Mouse (Mus musculus) adrenal gland, postnatal 4 days (tissue): ENCODE measurements at regions not wholly inside any gene's neighbourhood (a gene's known extent, or its start where the extent isn't known, plus 50 kb on each side); places are given as distances from the start of the nearest gene placed in this dataset.

Experiments
- DNase-seq, 2 experiments: peaks; one replicate each; pipeline ENCODE4 v3.0.0; 2021 to 2022; ENCODE audit warnings: low spot score in 2 of 2, mixed read lengths in 2 of 2

DNA sequence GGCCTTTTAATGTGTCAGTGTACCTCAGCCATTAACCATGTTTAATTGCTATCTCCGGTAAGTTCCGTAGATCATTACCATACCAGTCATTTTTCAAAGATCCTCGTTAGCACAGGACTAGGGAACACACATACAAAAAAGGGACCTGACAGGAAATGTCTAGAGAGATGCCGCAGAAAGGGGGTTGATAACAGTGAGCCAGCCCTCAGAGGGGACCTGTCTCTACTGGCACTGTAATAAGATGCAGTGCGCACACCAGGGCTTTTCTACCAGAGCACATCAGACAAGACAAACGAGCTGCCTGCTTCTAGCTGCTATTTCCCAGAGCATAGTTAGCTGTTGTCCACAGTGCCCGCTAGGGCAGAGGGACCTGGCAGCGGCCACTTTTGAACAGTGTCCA is 199.1 kb downstream of the Sox11 start:
- DNase-seq = no peak

- DNase-seq = no peak
Observed at GRCm38 (mm10) chr12:27140335-27140702, 202.1 kb downstream of the Sox11 start.

- DNase-seq = no peak
Observed at GRCm38 (mm10) chr12:27139683-27140334, 202.6 kb downstream of the Sox11 start.

DNA sequence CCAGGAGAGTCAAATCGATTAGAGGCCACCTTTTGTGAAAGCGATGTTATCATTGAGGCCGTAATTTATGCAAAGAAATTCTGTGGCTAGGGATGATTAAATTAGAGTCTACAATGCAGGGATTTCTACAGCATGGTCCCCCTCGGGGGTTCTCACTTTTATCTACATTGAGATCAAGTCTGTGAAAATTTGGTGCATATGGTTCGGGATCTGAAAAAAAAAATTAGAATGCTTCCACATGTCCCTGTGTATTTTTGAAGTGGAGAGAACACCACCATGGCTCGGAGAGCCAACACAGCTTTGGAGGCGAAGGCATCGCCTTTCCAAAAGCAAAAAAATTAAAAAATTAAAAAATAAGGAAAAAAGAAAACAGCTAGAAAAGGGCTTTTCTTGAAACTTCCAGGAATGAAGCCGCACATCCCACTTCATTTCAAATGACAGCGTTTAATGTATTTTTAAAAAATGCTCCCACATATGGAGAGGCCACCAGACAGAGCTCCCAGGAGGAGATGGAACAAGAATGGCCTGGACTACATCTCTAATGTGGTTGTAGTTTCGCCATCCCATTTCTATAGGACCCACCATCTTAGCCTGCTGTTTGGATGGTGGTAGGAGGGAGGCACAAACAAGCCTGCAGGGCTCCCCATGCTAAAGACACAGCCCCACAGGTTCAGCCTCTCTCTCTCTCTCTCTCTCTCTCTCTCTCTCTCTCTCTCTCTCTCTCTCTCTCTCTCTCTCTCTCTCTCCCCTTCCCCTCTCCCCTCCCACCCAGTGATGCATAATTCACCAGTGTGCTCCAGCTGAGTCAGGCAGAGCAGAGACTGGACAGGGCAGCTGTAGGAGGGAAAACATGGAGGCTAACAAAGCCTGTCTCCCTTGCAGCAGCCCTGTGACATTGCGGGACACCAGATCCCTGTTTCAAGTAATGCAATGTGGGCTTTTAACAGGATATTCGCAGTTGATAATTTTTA is 203.4 kb downstream of the Sox11 start:
- no peak for DNase-seq

DNA sequence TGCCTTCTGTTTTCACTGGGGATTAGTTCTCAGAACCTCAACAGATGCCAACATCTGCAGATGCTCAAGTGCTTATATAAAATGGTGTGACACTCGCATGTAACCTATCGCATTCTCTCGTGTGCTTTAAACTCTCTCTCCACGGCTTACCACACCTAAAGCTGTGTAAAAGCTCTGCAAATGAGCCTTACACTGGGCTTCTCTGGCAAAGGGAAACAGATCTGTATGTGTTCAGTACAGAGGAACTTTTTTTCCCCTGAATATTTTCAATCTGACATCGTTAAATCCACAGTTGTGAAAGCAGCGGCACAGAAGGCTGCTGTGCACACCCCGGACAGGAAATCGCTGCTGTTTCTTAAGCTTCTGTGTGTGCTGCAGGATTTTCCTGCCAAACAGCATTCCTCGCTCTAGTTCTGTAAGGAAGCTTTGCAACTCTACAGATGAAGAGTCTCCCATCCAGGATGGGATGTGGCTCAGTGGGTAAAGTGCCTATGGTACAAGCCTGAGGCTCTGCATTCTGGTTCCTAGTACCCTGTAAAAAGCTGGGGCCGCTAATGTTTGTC is 206.3 kb downstream of the Sox11 start:
- DNase-seq = no peak

DNA sequence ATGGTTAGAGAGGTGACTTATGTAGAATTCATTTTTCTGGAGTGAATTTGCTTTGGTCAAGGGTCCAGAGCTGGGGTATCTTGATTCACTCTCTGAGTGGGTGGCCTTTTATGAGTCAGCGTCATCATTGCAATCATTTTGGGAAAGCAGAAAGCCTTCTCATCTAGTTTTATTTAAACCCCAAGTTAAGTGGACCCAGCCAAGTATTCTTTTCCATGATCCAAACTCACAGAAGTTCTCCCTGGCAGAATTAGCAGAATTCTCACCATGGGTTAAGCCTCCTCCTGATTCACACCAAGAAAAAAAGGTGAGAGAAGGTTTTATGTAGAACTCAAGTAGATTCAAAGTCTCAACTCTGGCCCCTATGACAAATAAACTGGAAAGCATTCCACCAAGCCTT is 211.8 kb downstream of the Sox11 start:
- no peak for DNase-seq

GRCm38 (mm10) chr12:27127054-27127605 is 215.2 kb downstream of the Sox11 start:
- no peak for DNase-seq

DNA sequence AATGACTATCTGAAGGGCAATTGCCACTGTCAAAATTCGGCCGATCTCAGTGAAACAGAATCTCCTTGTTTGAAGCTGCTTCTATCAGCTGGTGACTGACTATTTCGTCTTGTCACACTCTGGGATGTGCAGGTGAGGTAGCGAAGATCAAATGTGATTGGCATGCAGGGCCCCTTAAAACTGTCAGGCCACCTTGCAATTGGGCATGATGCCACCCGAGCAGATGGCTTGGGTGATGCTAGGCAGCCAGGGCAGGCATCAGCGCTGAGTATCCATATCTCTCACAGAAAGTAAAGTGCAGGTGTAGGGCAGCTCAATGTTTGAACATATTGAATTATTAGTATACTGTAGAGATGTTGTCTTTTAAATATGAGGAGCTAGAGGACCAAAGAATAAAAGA is 223.8 kb downstream of the Sox11 start:
- DNase-seq = no peak

DNA sequence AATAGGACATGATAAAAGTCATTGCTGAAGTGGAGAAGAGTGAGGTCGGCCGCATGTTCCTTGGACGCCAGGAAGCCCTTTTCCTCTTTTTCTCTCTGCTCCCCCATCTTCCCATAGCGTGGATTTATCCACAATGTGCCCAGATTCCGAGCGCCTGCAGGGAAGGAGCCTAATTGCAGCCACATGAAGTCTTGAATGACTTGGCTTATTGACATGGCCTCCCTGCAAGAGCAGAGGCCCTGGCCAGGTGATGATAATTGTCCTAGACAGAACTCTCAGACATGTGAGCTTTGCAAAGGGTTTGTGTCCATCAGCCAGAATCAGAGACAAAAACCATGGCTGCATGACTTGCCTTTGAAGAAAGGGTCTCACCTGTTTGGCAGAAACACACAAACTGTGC is 227.0 kb downstream of the Sox11 start:
- DNase-seq = no peak

GRCm38 (mm10) chr12:27104925-27105571 is 237.3 kb downstream of the Sox11 start:
- no peak for DNase-seq

- DNase-seq = no peak
Observed at GRCm38 (mm10) chr12:27102996-27103395, 239.4 kb downstream of the Sox11 start.

GRCm38 (mm10) chr12:27089206-27089605 is 253.2 kb downstream of the Sox11 start:
- DNase-seq = no peak

DNA sequence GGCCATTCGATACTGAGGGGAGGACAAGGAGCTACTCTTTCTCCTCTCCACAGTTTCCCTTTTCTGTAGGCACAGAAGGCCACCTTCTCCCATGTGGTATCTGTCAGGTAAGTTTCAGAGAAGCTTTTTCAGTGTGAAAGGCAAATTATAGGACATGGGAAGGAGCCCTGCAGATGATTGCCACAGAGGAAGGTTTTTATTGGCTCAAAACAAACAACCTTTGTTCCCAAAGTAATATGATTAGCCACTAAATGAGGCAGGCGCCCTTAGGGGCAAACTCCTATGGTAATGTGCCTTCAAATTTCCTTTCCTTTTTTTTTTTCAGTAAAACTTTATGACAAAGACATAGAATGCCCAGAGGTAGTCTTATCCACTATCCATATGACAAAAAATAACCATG is 256.5 kb downstream of the Sox11 start:
- DNase-seq = no peak

DNA sequence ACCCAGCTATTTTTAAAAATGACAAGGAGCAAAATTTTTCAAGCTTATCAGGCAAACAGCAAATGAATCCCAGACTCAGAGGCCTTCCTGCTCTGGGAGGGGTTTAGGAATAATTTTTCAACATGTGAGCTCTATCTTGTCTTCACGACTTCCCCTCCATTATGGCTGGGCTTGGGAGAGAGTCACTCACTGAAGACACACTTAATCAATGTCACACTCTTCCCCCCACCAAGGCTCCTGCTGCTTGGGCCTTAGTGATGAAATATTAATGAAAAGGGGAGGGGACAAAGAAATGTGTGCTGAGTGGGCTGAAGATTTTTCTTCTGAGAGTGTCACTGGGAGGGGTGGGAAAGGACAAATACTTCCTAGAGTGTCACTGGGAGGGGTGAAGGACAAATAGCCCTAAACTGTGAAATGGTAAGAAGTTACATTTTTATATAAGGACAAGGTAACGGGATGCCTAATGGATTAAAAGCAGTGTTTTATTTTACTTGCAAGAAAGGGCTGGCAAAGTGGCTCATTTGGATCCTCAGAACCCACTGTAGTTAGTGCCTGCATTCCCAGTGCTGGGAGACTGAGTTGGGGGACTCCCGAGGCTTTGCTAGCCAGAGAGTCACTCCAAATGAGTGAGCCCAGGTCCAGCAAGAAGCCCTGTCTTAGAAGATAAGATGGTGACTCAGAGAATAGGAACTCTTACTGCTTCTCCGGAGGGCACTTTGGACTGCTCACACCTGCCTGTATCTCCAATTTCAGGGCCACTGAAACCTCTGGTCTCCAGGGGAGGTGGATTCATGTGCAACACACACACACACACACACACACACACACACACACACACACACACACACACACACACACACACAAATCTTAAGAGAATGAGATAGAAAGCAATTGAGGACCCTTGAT is 258.5 kb downstream of the Sox11 start:
- DNase-seq = no peak

- DNase-seq = no peak
Observed at GRCm38 (mm10) chr12:27083089-27083488, 259.3 kb downstream of the Sox11 start.

- no peak for DNase-seq
Observed at GRCm38 (mm10) chr12:27082624-27083023, 259.8 kb downstream of the Sox11 start.

- no peak for DNase-seq
Observed at GRCm38 (mm10) chr12:27076107-27076738, 266.2 kb downstream of the Sox11 start.

- no peak for DNase-seq
Observed at GRCm38 (mm10) chr12:27065011-27065517, 277.3 kb downstream of the Sox11 start.

GRCm38 (mm10) chr12:27063518-27063917 is 278.9 kb downstream of the Sox11 start:
- no peak for DNase-seq
